Mouse (Mus musculus): Measurements from ENCODE around the gene Rnf169. TPM values are rescaled to one million over a fixed set of nuclear protein-coding genes. Genes with fewer than 3 reads are reported as not detected.

Rnf169 gene
- total RNA-seq, 2 experiments from 2014 or later = 6.4 to 7.4 TPM

Other genes with a start within 250 kb of the Rnf169 start
- not detected for gene Olfr521, start 216.9 kb downstream of the Rnf169 start, total RNA-seq (2021)
- 1 to 10 TPM; 2.9 to 3.3 TPM for gene Neu3, start 152.0 kb downstream of the Rnf169 start, total RNA-seq (2021)
- 1 to 10 TPM in 1 of 2 experiments, under 1 TPM in 1; 0.47 to 1.4 TPM for gene Xrra1, start 121.3 kb downstream of the Rnf169 start, total RNA-seq (2021)
- 10 to 100 TPM; 45.4 to 58.1 TPM for gene Spcs2, start 117.0 kb downstream of the Rnf169 start, total RNA-seq (2021)
- 1 to 10 TPM; 1.5 to 3.0 TPM for gene Chrdl2, start 25.7 kb upstream of the Rnf169 start, total RNA-seq (2021)
- gene Pold3, start 141.1 kb upstream of the Rnf169 start, total RNA-seq (2021) = 1 to 10 TPM; 5.6 to 6.4 TPM
- 1 to 10 TPM; 4.7 to 5.9 TPM for gene Lipt2, start 178.8 kb upstream of the Rnf169 start, total RNA-seq (2021)
- under 1 TPM; 0.59 to 0.60 TPM for gene Kcne3, start 196.1 kb upstream of the Rnf169 start, total RNA-seq (2021)
- 10 to 100 TPM; 12.2 to 12.3 TPM for gene Pgm2l1, start 246.9 kb upstream of the Rnf169 start, total RNA-seq (2021)